Mouse (Mus musculus) kidney, adult 2 months (tissue): ENCODE measurements around the gene Atxn1. TPM values are rescaled to one million over a fixed set of nuclear protein-coding genes. Genes with fewer than 3 reads are reported as not detected.

ENCODE experiments used
- DNase-seq: peaks from one replicate; pipeline ENCODE4 v3.0.0; 2021
- H3K27ac ChIP-seq: fragments of 200-500 bp; 2 replicates; pipeline ENCODE4 v1.5.1; 2012; ENCODE audit warnings: low read depth, low read length, control low read depth, inconsistent platforms; ENCODE audit not compliant: insufficient read depth
- H3K27me3 ChIP-seq: fragments of 200-500 bp; replicated peaks from 2 replicates; pipeline ENCODE4 v1.6.1; 2012; ENCODE audit warnings: mild to moderate bottlenecking, moderate library complexity, low read length, inconsistent platforms; ENCODE audit not compliant: control insufficient read depth, insufficient read depth
- H3K36me3 ChIP-seq: fragments of 200-500 bp; 2 replicates; pipeline ENCODE4 v1.6.1; 2012; ENCODE audit warnings: mild to moderate bottlenecking, moderate library complexity, low read length, inconsistent platforms; ENCODE audit not compliant: control insufficient read depth, insufficient read depth
- H3K4me1 ChIP-seq: fragments of 200-500 bp; 2 replicates; pipeline ENCODE4 v1.6.1; 2011; ENCODE audit warnings: low read length; ENCODE audit not compliant: control insufficient read depth, insufficient read depth
- H3K4me3 ChIP-seq: fragments of 200-500 bp; 2 replicates; pipeline ENCODE4 v1.5.1; 2011; ENCODE audit warnings: mild to moderate bottlenecking, low read depth, low read length, control low read depth; ENCODE audit not compliant: insufficient read depth
- CTCF ChIP-seq: fragments of 200-500 bp; conservative IDR thresholded peaks from 2 replicates; pipeline ENCODE4 v1.5.1; 2011; ENCODE audit warnings: low read depth, mild to moderate bottlenecking, control low read depth, low read length, moderate library complexity, mixed read lengths; ENCODE audit not compliant: insufficient read depth, insufficient read length
- POLR2A ChIP-seq: fragments of 200-500 bp; IDR thresholded peaks from one replicate; pipeline ENCODE4 v1.6.1; 2011; ENCODE audit warnings: low read depth, low read length, control low read depth
- WGBS: fragments of 180-500 bp; shearing (Covaris S2); methylation state at CpG from one replicate; pipeline ENCODE4 v1.1.7; 2018; 5-methylcytosine and 5-hydroxymethylcytosine counted together
- polyA plus RNA-seq: library from polyadenylated mRNA; depleted of rRNA; stranded (reverse); fragments of >200 nt; gene quantifications from 2 replicates; pipeline ENCODE4 v1.2.3, GENCODE M21; 2012

Gene Atxn1
- polyA plus RNA-seq, 1 experiment = 15.0 TPM

DNA sequence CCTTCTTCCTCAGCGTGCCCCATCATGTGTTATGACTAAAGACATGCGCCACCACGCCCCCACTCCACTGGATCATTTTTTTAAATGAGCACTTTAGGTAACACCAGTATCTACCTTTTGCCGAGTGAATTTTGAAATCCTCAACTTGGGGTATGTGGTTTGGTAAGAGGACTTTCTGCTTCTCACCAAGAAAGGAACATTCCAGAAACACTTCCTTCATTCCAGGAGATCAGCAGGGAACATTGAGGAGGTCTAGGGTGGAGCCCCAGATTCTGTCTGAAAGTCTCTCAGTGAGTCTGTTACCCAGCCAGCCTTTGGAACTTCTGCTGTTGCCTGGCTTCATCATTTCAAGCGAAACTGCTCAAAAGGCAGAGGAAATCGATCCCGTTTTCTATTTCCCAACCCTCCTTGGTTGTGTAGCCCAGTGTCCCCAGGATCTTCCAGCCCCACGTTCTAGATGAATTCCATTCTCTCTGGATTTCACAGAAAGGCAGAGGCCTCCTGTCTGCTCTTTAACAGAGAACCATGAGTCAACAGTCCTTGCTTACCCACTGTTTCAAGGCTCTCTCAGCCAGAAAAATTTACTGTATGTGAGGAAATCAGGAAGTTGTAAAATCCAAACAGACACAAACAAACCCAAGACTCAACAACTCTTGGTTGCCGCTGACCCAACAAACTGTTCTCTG, 9.3 kb downstream of the Atxn1 start:
- TF ChIP-seq POLR2A (no peak), CTCF (no peak)
- Histone ChIP-seq H3K4me3 (no peak overlapping the region), H3K4me1 (peaks cover 29% of the 10 kb centered on the region), H3K27ac (no peak overlapping the region; the same call in 1 of the 2 replicates), H3K27me3 (no peaks in the 10 kb centered on the region), H3K36me3 (peaks cover 1% of the 10 kb centered on the region; the same call in 1 of the 2 replicates)
- no peak for DNase-seq
- 79% methylated on average over 9 of the region's 9 CpGs for WGBS

DNA sequence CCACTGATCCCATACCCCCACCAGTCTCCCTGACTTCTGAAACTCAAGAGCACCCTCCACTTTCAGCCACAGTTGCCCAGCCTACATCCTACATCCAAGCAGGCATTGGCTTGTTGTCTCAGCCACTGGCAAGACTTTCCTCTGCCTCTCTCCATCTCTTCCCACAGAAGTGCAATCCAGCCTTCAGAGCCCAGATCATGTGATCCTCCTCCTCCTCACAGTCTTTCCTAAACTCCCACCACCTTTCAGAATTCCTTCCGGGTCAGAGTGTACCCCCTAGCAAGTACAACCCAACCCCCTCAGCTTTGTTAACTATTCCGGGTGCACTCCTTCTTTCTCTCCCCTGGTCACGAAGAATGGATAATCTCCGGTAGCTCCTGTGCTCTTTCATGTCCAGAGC, 11.7 kb downstream of the Atxn1 start:
- TF ChIP-seq CTCF = no peak
- 0 out of 2 replicates have a peak, but pooled peaks cover 1% of the 10 kb centered on the region for H3K36me3 ChIP-seq
- no peaks in the 10 kb centered on the region for H3K27me3 ChIP-seq
- no peak overlapping the region for H3K27ac ChIP-seq
- DNase-seq = no peak
- H3K4me1 ChIP-seq = peaks cover 14% of the 10 kb centered on the region
- WGBS = 68% methylated on average over 4 of the region's 4 CpGs
- no peak overlapping the region for H3K4me3 ChIP-seq

GRCm38 (mm10) chr13:45951071-45951645, 13.7 kb downstream of the Atxn1 start:
- TF ChIP-seq POLR2A (no peak), CTCF (no peak)
- Histone ChIP-seq H3K4me3 (no peak overlapping the region), H3K27me3 (no peaks in the 10 kb centered on the region), H3K4me1 (peaks cover 17% of the 10 kb centered on the region), H3K27ac (peak overlapping the region; percentile 66), H3K36me3 (0 out of 2 replicates have a peak, but pooled peaks cover 1% of the 10 kb centered on the region)
- peak; percentile 84 for DNase-seq
- WGBS = 53% methylated on average over 20 of the region's 20 CpGs

DNA sequence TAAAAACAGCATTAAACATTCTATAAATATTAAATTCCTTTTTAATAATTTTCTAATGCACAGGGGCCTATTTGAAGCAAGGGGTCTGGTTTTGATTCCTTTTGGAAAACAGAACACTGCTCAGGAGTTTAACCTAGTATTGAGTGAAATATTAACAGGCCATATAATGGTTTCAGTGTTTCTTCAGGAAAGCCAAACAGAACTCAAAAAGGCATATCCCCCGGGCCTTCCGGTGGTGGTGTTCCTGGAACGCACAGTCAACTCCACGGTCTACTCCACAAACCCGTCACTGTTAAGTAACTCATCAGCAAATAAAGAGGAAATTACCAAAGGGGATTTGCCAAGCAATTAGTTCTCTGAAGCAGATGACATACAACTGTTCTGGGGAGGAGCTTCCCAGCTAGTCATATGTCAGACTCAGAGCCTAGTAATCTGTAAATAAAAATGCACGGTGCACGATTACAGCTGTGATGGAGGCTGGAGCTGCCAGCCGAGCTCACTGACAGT, 14.4 kb downstream of the Atxn1 start:
- 0 out of 2 replicates have a peak, but pooled peaks cover 1% of the 10 kb centered on the region for H3K36me3 ChIP-seq
- H3K4me3 ChIP-seq = no peak overlapping the region
- WGBS = 25% methylated on average over 8 of the region's 8 CpGs
- peaks cover 15% of the 10 kb centered on the region for H3K4me1 ChIP-seq
- H3K27ac ChIP-seq = peak overlapping the region; percentile 66
- no peaks in the 10 kb centered on the region for H3K27me3 ChIP-seq
- DNase-seq = peak; percentile 81
- TF ChIP-seq POLR2A (no peak), CTCF (no peak)

GRCm38 (mm10) chr13:45946136-45946535, 18.7 kb downstream of the Atxn1 start:
- no peak overlapping the region for H3K27ac ChIP-seq

GRCm38 (mm10) chr13:45942337-45942736, 22.5 kb downstream of the Atxn1 start:
- H3K27me3 ChIP-seq = no peaks in the 10 kb centered on the region
- peak; percentile 79 for DNase-seq
- WGBS = 70% methylated on average over 7 of the region's 7 CpGs
- H3K36me3 ChIP-seq = no peaks in the 10 kb centered on the region; the same call in 1 of the 2 replicates
- TF ChIP-seq CTCF (no peak), POLR2A (no peak)
- H3K27ac ChIP-seq = no peak overlapping the region
- H3K4me3 ChIP-seq = no peak overlapping the region
- H3K4me1 ChIP-seq = peaks cover 30% of the 10 kb centered on the region

More at GRCm38 (mm10) chr13:45946136-45946535, 18.7 kb downstream of the Atxn1 start:
- no peaks in the 10 kb centered on the region; the same call in 1 of the 2 replicates for H3K36me3 ChIP-seq
- H3K4me1 ChIP-seq = peaks cover 19% of the 10 kb centered on the region
- 81% methylated on average over 11 of the region's 11 CpGs for WGBS
- TF ChIP-seq POLR2A (no peak), CTCF (no peak)
- H3K4me3 ChIP-seq = no peak overlapping the region
- DNase-seq = no peak
- no peaks in the 10 kb centered on the region for H3K27me3 ChIP-seq

DNA sequence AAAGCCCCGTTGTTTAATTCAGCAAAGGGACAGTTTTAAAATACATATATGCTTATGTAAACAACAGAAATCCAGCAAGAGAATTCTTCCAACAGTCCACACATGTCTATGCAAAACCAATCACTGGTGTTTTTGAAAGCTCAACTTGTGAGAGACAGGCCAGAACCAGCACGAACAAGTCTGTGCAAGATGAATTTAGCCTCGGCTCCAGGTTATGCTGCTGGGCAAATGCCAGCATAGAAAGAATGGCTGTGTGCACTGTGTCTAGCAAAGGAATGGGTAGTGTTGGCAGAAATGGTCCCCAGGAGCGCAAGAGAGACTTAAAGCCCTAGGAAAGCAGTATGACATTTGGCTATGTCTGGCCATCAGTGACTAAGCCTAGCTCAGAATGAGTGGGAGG, 24.1 kb downstream of the Atxn1 start:
- no peak for TF ChIP-seq CTCF
- TF ChIP-seq POLR2A = no peak
- Histone ChIP-seq H3K4me3 (no peak overlapping the region), H3K27me3 (no peaks in the 10 kb centered on the region), H3K36me3 (no peaks in the 10 kb centered on the region; the same call in 1 of the 2 replicates), H3K4me1 (peaks cover 29% of the 10 kb centered on the region), H3K27ac (no peak overlapping the region)
- WGBS = 41% methylated on average over 4 of the region's 4 CpGs
- DNase-seq = peak; percentile 78
